Mouse (Mus musculus): Measurements from ENCODE around the gene Pde6d.
"Not testable (repeated sequence)": the region's sequence is repeated elsewhere in the genome, so short reads cannot be mapped to it uniquely, and the experiment has no call there.

The Pde6d gene

GRCm38 (mm10) chr1:86526789-86527598, 55.4 kb downstream of the Pde6d start:
- DNase-seq (ENCODE audit: low spot score in 2 of 2) = no peak

GRCm38 (mm10) chr1:86526116-86526788, 56.2 kb downstream of the Pde6d start, which contains the start of gene Ptma:
TSS of gene Ptma (plus strand) at chr1:86526726.
- DNase-seq (ENCODE audit: low spot score in 2 of 2) = peak; percentile 98

GRCm38 (mm10) chr1:86525499-86526115, 56.8 kb downstream of the Pde6d start:
- DNase-seq (ENCODE audit: low spot score in 2 of 2) = peak in 1 of 2 experiments; percentile 60

- DNase-seq (ENCODE audit: low spot score in 2 of 2) = peak; percentile 99 to 100
These were observed 57.6 kb downstream of the Pde6d start for GRCm38 (mm10) chr1:86524619-86525498.

- peak in 1 of 2 experiments; percentile 18 for DNase-seq (ENCODE audit: low spot score in 2 of 2)
These were observed 58.4 kb downstream of the Pde6d start for GRCm38 (mm10) chr1:86523776-86524618.

- no peak for DNase-seq (ENCODE audit: low spot score in 2 of 2)
These were observed 60.0 kb downstream of the Pde6d start for GRCm38 (mm10) chr1:86522286-86522871.

GRCm38 (mm10) chr1:86520361-86520760, 62.1 kb downstream of the Pde6d start:
- DNase-seq (ENCODE audit: low spot score in 2 of 2) = no peak

GRCm38 (mm10) chr1:86517076-86517475, 65.4 kb downstream of the Pde6d start:
- DNase-seq (ENCODE audit: low spot score in 2 of 2) = no peak

- no peak for DNase-seq (ENCODE audit: low spot score in 2 of 2)
These were observed 66.6 kb downstream of the Pde6d start for GRCm38 (mm10) chr1:86515715-86516410.

GRCm38 (mm10) chr1:86513031-86513430, 69.4 kb downstream of the Pde6d start:
- DNase-seq (ENCODE audit: low spot score in 2 of 2) = not testable (repeated sequence)

GRCm38 (mm10) chr1:86512154-86512720, 70.2 kb downstream of the Pde6d start:
- no peak for DNase-seq (ENCODE audit: low spot score in 2 of 2)

- no peak for DNase-seq (ENCODE audit: low spot score in 2 of 2)
These were observed 71.6 kb downstream of the Pde6d start for GRCm38 (mm10) chr1:86510676-86511441.

GRCm38 (mm10) chr1:86510266-86510665, 72.2 kb downstream of the Pde6d start:
- no peak for DNase-seq (ENCODE audit: low spot score in 2 of 2)

GRCm38 (mm10) chr1:86509410-86509809, 73.0 kb downstream of the Pde6d start:
- DNase-seq (ENCODE audit: low spot score in 2 of 2) = peak; percentile 56 to 65

- DNase-seq (ENCODE audit: low spot score in 2 of 2) = no peak
These were observed 74.6 kb downstream of the Pde6d start for GRCm38 (mm10) chr1:86507866-86508265.

- DNase-seq (ENCODE audit: low spot score in 2 of 2) = no peak
These were observed 76.0 kb downstream of the Pde6d start for GRCm38 (mm10) chr1:86506420-86506819.

- no peak for DNase-seq (ENCODE audit: low spot score in 2 of 2)
These were observed 77.0 kb downstream of the Pde6d start for GRCm38 (mm10) chr1:86505461-86505860.

- DNase-seq (ENCODE audit: low spot score in 2 of 2) = no peak
These were observed 77.6 kb downstream of the Pde6d start for GRCm38 (mm10) chr1:86504697-86505421.
